Mouse (Mus musculus) lung, postnatal 0 days (tissue): ENCODE measurements around the gene Nrxn2.

ENCODE experiments used
- CTCF ChIP-seq: IDR thresholded peaks from 2 replicates; pipeline ENCODE4 v1.5.1; 2016; ENCODE audit warnings: antibody characterized with exemption, mild to moderate bottlenecking
- EP300 ChIP-seq: IDR thresholded peaks from 2 replicates; pipeline ENCODE4 v1.6.1; 2016; ENCODE audit warnings: antibody characterized with exemption, mild to moderate bottlenecking, control low read depth

- TF ChIP-seq EP300 = no peak
- TF ChIP-seq CTCF = no peak
Measured at GRCm38 (mm10) chr19:6385419-6385818, 33.1 kb upstream of the Nrxn2 start.
